Mouse (Mus musculus) liver, embryonic 15.5 days (tissue): ENCODE results near the gene Chtop. TPM values are rescaled to one million over a fixed set of nuclear protein-coding genes. Genes with fewer than 3 reads are reported as not detected.

Experiments used
- ATAC-seq: fragments of 200-750 bp; cut with Nextera tagmentation; 2 replicates; pipeline ENCODE4 v1.8.0; 2017; ENCODE audit warnings: moderate number of reproducible peaks, mild to moderate bottlenecking, moderate library complexity; ENCODE audit not compliant: insufficient read depth
- H3K27ac ChIP-seq: fragments of 300-500 bp; sonication (generic); replicated peaks from 2 replicates; pipeline ENCODE4 v1.5.1; 2015; ENCODE audit warnings: mild to moderate bottlenecking, inconsistent platforms
- H3K27me3 ChIP-seq: fragments of 300-500 bp; sonication (generic); 2 replicates; pipeline ENCODE4 v1.6.1; 2015; ENCODE audit warnings: mild to moderate bottlenecking, inconsistent platforms
- H3K36me3 ChIP-seq: fragments of 300-500 bp; sonication (generic); replicated peaks from 2 replicates; pipeline ENCODE4 v1.6.1; 2015; ENCODE audit warnings: moderate library complexity, mild to moderate bottlenecking, inconsistent platforms
- H3K4me1 ChIP-seq: fragments of 300-500 bp; sonication (generic); replicated peaks from 2 replicates; pipeline ENCODE4 v1.6.1; 2015; ENCODE audit warnings: inconsistent platforms
- H3K4me2 ChIP-seq: fragments of 300-500 bp; sonication (generic); 2 replicates; pipeline ENCODE4 v1.6.1; 2015; ENCODE audit warnings: moderate library complexity, mild to moderate bottlenecking, inconsistent platforms
- H3K4me3 ChIP-seq: fragments of 300-500 bp; sonication (generic); replicated peaks from 2 replicates; pipeline ENCODE4 v1.5.1; 2015; ENCODE audit warnings: mild to moderate bottlenecking, inconsistent platforms
- H3K9ac ChIP-seq: fragments of 300-500 bp; sonication (generic); 2 replicates; pipeline ENCODE4 v1.6.1; 2015; ENCODE audit warnings: moderate library complexity, mild to moderate bottlenecking, inconsistent platforms
- H3K9me3 ChIP-seq: fragments of 300-500 bp; sonication (generic); replicated peaks from 2 replicates; pipeline ENCODE4 v1.6.1; 2016; ENCODE audit warnings: inconsistent platforms
- WGBS: fragments of 180-500 bp; shearing (Covaris S2); methylation state at CpG from one replicate; pipeline ENCODE4 v1.1.7; 2015; ENCODE audit warnings: mixed read lengths; ENCODE audit not compliant: insufficient replicate concordance; 5-methylcytosine and 5-hydroxymethylcytosine counted together
- polyA plus RNA-seq: library from polyadenylated mRNA; unstranded; fragments of >200 nt; fragmentation: Nextera tagmentation; extraction: Ambion mirVana; gene quantifications from 2 replicates; pipeline ENCODE4 v1.2.1, GENCODE M21; 2015

The Chtop gene
- polyA plus RNA-seq, 1 experiment from 2014 or later: 49.8 TPM

DNA sequence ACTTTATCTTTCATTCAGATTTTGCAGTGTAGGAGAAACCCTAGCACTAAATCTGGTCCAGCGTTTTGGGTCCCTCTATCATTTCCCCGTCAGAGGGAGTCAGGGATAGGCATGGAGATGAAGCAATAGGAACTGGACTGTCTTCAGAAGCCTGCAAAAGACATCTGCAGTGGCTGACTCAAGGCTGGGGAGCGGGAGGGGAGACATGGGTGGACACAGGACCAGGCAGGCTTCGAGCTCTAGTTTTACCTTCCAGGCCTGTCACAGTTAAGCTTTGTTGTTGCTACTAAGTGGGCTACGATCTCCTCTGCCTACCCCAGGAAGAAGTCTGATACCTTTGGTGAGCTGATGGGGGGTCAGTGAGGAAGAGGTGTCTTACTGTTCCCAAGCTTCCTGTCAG is 3.0 kb upstream of the Chtop start:
- Histone ChIP-seq H3K4me2 (no peak overlapping the region), H3K9me3 (no peaks in the 10 kb centered on the region), H3K4me1 (peaks cover 45% of the 10 kb centered on the region), H3K27me3 (peaks cover 15% of the 10 kb centered on the region), H3K36me3 (peaks cover 10% of the 10 kb centered on the region), H3K4me3 (no peak overlapping the region), H3K27ac (no peak overlapping the region), H3K9ac (no peak overlapping the region)
- 65% methylated on average over 5 of the region's 5 CpGs for WGBS
- ATAC-seq: no peak

DNA sequence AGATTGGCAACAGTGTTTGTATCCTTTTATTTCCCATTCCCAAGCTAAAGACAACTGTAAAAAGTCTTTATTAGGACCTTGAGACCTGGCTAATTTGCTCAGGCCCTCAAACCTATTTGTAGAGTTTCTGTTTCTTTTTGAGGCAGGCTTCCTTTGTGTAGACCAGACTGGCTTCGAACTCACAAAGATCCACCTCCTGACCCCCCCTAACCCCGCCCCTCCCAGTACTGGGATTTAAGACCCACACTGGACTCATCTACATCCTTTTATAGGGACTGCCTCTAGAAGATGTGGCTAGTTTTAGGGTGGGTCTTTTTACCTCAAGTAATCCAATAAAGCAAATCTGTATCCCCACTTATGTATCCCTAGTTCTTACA is 437 bp upstream of the Chtop start:
- peaks cover 15% of the 10 kb centered on the region for H3K27me3 ChIP-seq
- ATAC-seq: no peak
- H3K4me2 ChIP-seq: peak overlapping the region; percentile 84
- H3K4me3 ChIP-seq: peak overlapping the region; percentile 84
- WGBS: 9% methylated on average over 2 of the region's 2 CpGs
- no peaks in the 10 kb centered on the region for H3K9me3 ChIP-seq
- H3K4me1 ChIP-seq: peaks cover 36% of the 10 kb centered on the region
- H3K9ac ChIP-seq: no peak overlapping the region
- peak overlapping the region; percentile 77 for H3K27ac ChIP-seq
- H3K36me3 ChIP-seq: peaks cover 34% of the 10 kb centered on the region

DNA sequence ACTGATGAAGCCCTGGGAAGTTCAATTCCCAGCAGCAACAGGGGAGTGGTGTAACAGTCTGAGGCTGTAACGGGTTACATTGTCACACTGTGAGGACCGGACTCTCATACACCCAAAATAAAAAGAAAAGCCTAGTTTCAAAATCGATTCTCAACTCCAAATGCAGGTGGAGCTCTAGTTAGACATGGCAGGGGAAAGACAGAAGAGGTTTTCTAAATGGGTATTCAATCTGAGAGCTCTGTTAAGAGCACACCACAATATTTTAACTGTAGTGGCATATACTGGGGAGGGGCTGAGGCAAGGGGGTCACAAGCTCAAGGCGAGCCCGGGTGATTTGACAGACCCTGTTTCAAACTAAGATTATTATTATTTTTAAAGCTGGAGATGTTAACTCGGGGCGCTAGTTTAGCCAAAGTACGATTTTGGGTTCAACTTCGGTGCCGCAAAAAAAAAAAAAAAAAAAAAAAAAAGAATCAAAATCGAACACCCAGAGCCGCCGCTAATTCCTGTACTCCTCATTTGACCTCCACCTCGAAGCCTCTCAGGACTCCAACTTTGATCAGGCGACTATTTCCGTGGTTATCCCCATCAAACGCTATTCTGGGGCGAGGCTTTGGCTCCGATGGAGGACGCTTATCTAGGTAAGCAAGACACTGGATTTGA is 880 bp downstream of the Chtop start:
- H3K27ac ChIP-seq: peak overlapping the region; percentile 91
- H3K4me1 ChIP-seq: peaks cover 23% of the 10 kb centered on the region
- peak overlapping the region; percentile 84 for H3K4me3 ChIP-seq
- H3K9me3 ChIP-seq: no peaks in the 10 kb centered on the region
- H3K9ac ChIP-seq: peak overlapping the region; percentile 94
- peaks cover 11% of the 10 kb centered on the region for H3K27me3 ChIP-seq
- 1% methylated on average over 20 of the region's 20 CpGs for WGBS
- H3K36me3 ChIP-seq: peaks cover 48% of the 10 kb centered on the region
- no peak for ATAC-seq
- peak overlapping the region; percentile 84 for H3K4me2 ChIP-seq

DNA sequence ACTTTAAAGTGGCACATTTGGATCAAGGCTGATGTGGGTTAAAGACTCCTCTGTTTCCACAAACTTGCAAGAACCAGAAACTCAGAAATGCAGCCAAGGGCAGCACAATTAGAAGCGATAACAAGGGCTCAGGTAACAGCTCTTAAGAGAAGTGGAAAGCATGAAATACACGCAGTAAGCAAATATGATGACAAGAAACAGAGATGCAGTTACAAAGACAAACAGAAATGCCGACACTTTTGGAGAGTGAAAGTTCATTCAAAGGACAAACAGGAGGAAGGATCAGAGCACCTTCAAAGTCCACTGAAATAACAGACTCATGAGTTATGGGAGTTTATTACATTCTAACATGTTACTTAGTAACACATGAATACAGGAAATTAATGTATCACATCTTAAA is 2.9 kb downstream of the Chtop start:
- H3K4me1 ChIP-seq: peaks cover 21% of the 10 kb centered on the region
- no peak overlapping the region for H3K4me2 ChIP-seq
- H3K9ac ChIP-seq: no peak overlapping the region
- H3K27ac ChIP-seq: no peak overlapping the region
- ATAC-seq: no peak
- H3K4me3 ChIP-seq: no peak overlapping the region
- H3K36me3 ChIP-seq: peaks cover 68% of the 10 kb centered on the region
- no peaks in the 10 kb centered on the region for H3K9me3 ChIP-seq
- H3K27me3 ChIP-seq: no peaks in the 10 kb centered on the region
- WGBS: 81% methylated on average over 3 of the region's 3 CpGs

DNA sequence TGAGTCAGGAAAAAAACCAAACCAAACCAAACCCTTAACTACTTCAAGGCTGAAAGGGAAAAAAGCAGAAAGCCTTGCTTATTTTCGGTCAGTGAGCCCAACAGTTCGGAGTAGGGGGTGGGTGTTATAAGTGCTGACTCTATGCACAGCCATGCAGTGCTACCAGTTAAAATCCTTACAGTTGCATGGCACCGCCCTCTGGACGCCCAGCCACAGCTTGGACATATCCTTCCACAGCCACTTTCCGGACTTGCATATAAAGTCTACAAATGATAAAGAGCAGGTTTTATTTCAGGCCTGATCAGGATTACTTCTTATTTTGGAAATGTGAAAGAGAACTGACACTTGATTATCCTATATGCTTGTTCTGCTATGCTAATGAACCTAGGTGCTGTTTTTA is 4.1 kb downstream of the Chtop start:
- Histone ChIP-seq H3K9me3 (no peaks in the 10 kb centered on the region), H3K27me3 (no peaks in the 10 kb centered on the region), H3K27ac (no peak overlapping the region), H3K4me2 (no peak overlapping the region), H3K4me3 (no peak overlapping the region), H3K4me1 (peaks cover 21% of the 10 kb centered on the region), H3K36me3 (peaks cover 72% of the 10 kb centered on the region), H3K9ac (no peak overlapping the region)
- ATAC-seq: no peak
- 91% methylated on average over 5 of the region's 5 CpGs for WGBS

DNA sequence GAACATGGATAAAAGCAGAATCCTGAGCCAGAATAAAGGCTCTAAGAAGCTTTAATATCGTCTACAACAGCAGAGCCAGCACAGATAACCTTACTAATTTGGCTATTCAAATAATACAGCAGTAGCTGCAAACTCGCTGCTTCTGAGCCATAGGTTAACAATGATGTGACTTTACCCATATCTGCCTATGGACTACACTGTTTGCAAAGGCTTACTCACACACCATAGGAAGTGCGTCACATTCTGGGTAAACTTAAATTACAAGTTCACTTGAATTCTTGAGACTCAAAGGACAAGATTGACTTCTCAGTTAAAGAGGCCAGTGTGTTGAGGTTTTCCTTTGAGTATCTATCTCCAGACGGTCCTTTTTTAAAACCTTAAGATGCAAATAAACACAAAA is 5.9 kb downstream of the Chtop start:
- Histone ChIP-seq H3K4me1 (peaks cover 15% of the 10 kb centered on the region), H3K36me3 (peaks cover 90% of the 10 kb centered on the region), H3K4me3 (no peak overlapping the region), H3K9me3 (no peaks in the 10 kb centered on the region), H3K9ac (no peak overlapping the region), H3K4me2 (no peak overlapping the region), H3K27ac (no peak overlapping the region), H3K27me3 (no peaks in the 10 kb centered on the region)
- 79% methylated on average over 4 of the region's 4 CpGs for WGBS
- ATAC-seq: no peak

DNA sequence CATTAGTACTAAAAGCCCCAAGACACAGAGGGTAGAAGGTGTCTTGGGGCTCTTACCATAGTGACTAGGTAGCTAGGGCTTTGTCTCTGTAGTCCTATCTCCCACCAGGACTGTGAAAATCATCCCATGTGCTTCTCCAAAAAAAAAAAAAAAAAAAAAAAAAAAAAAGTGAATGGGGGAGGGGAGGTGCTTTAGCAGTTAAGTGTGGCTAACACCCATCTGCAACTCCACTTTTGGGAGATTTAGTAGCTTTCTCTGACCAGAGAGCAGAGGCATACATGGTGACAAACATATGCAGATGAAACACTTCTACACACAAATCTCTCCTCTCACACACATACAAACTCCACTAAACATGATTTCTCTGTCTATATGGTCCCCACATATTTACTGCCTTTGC is 11.7 kb downstream of the Chtop start:
- H3K4me3 ChIP-seq: no peak overlapping the region
- peaks cover 76% of the 10 kb centered on the region for H3K36me3 ChIP-seq
- H3K9ac ChIP-seq: no peak overlapping the region
- H3K9me3 ChIP-seq: no peaks in the 10 kb centered on the region
- no peaks in the 10 kb centered on the region for H3K27me3 ChIP-seq
- ATAC-seq: no peak
- 0 out of 2 replicates have a peak, but pooled peaks cover 4% of the 10 kb centered on the region for H3K4me1 ChIP-seq
- no peak overlapping the region for H3K27ac ChIP-seq
- no peak overlapping the region for H3K4me2 ChIP-seq

DNA sequence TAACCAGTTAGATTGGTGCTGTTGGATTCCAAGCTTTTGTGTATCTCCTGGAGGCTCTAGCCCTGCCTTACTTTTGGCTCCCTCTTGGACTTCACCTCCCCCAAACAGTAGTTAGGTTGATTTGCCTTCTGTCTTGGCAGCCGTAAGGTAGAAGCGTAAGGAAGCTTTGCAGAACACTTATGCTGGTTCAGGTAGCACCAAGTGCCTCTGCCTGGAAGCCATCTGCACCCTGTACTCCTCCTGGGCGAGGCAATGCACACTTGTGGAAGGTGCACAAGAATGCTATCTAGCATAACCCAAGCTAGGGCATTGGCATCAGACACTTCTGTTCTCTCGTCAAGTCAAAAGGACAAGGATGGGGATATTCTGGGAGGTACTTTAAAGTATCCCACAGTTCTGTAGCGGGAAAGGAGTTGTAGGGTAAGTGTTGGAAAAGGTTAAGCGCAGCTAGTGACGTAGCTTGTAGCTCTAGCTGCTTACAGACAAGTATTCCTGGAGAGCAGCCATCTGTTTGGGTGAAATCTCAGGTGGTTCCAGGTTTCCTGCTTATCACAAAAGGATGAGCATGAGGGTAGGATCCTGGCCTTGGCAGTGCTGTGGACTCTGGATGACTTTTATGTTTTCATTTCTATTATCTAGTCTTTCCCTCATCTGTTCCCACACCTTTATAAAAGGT is 13.3 kb downstream of the Chtop start:
- 0 out of 2 replicates have a peak, but pooled peaks cover 9% of the 10 kb centered on the region for H3K4me1 ChIP-seq
- 84% methylated on average over 7 of the region's 7 CpGs for WGBS
- ATAC-seq: no peak
- no peaks in the 10 kb centered on the region for H3K27me3 ChIP-seq
- H3K9ac ChIP-seq: no peak overlapping the region
- no peak overlapping the region for H3K27ac ChIP-seq
- H3K4me3 ChIP-seq: no peak overlapping the region
- H3K9me3 ChIP-seq: no peaks in the 10 kb centered on the region
- no peak overlapping the region for H3K4me2 ChIP-seq
- peaks cover 59% of the 10 kb centered on the region for H3K36me3 ChIP-seq

DNA sequence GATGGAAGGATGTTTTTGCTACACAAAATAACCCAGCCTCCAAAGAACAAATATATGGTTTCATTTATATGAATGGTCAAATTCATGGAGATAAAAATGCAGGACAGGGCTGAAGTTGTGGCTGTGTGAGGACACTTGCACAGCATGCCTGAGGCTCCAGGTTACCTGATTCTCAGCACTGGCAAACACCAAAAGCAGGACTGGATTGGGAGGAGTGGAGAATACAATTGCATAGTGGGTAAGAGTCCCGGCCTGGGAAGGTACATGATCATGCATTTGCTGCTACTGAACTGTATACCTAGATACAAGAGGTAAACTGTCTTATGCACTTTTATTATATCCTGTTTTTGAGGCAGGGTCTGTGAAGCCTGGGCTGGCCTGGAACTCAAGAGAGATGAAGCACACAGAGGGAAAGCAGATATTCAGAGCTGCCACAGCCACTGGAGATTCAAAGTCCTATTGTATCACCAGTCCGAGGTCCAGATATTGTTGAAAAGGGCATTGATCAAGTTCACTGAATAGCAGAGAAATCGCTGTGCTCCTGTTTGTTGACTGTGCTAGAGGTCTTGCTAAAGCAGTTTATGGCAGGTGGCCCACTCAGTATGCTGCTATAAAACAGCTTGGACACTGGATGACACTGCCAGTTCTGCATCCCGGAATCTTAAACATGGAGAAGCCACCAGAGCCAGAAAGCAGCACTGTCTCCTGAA is 15.3 kb downstream of the Chtop start:
- Histone ChIP-seq H3K27me3 (no peaks in the 10 kb centered on the region), H3K9ac (no peak overlapping the region), H3K4me3 (no peak overlapping the region), H3K4me2 (no peak overlapping the region), H3K9me3 (no peaks in the 10 kb centered on the region), H3K27ac (no peak overlapping the region), H3K4me1 (peaks cover 25% of the 10 kb centered on the region), H3K36me3 (peaks cover 48% of the 10 kb centered on the region)
- no peak for ATAC-seq
- 63% methylated on average over 4 of the region's 4 CpGs for WGBS

DNA sequence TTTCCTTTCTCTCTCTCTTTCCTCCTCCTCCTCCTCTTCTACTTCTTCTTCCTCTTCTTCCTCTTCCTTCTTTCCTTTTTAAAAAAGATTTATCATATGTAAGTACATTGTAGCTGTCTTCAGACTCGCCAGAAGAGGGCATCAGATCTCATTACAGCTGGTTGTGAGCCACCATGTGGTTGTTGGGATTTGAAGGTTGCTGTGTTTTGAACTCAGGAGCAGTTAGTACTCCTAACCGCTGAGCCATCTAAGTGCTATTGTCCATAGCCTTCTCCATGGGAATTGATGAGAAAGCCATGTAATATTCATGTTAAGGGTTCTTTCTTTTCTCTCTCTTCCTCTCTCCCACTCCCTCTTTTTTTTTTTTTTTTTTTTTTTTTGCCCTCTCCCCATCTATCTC is 17.9 kb downstream of the Chtop start:
- no peaks in the 10 kb centered on the region for H3K27me3 ChIP-seq
- H3K9ac ChIP-seq: no peak overlapping the region
- ATAC-seq: peak; percentile 38
- peak overlapping the region; percentile 61; the same call in 1 of the 2 replicates for H3K27ac ChIP-seq
- H3K9me3 ChIP-seq: no peaks in the 10 kb centered on the region
- H3K36me3 ChIP-seq: peaks cover 46% of the 10 kb centered on the region
- peaks cover 25% of the 10 kb centered on the region for H3K4me1 ChIP-seq
- peak overlapping the region; percentile 24; the same call in 1 of the 2 replicates for H3K4me3 ChIP-seq
- 35% methylated on average over 2 of the region's 2 CpGs for WGBS
- H3K4me2 ChIP-seq: peak overlapping the region; percentile 73

DNA sequence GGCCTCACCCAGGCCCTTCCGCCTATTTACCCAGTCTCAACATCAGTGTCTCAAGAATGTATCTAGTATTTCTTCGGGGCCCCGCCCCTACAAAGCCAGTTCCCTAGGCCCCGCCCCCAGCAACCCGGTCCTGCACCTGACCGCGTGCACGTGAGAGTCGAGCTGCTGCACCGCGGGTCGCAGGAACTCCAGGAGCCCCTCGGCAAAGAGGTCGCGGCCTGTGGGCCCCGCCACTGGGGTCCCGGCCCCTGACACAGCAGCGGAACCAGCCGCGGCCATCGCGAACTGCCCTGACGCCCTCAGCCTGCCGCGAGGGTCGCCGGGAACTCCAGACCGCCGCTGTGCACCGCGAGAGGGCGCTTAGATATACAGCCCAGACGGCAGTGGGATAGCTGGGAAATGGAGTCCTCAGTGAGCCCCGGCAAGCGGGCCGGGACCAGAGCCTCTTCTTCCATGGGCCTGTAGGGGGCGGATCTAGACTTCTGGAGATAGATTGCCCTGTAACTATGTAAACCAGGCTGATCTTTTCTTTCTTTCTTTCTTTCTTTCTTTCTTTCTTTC is 18.5 kb downstream of the Chtop start, which contains the start of gene Snapin:
TSS of gene Snapin (minus strand) at position 338 of the 561 bp plus-strand sequence.
- peak within 1 kb of the TSS; percentile 80 for H3K9ac ChIP-seq
- H3K27me3 ChIP-seq: no peaks in the 10 kb centered on the region
- H3K36me3 ChIP-seq: peaks cover 46% of the 10 kb centered on the region
- peak within 1 kb of the TSS; percentile 82 for H3K27ac ChIP-seq
- H3K9me3 ChIP-seq: no peaks in the 10 kb centered on the region
- H3K4me2 ChIP-seq: peak within 1 kb of the TSS; percentile 73
- peak; percentile 99 for ATAC-seq
- WGBS: under 1% methylated on average over 37 of the region's 37 CpGs
- peak within 1 kb of the TSS; percentile 91 for H3K4me3 ChIP-seq
- H3K4me1 ChIP-seq: peaks cover 25% of the 10 kb centered on the region
